Mouse (Mus musculus) urinary bladder, postnatal 10 days (tissue): ENCODE data around the gene Nfix.

ENCODE experiments used
- DNase-seq: peaks from one replicate; pipeline ENCODE4 v3.0.0; 2022; ENCODE audit warnings: low spot score

Gene Nfix

GRCm38 (mm10) chr8:84781686-84782505, 18.2 kb downstream of the Nfix start:
- DNase-seq = no peak

- no peak for DNase-seq
These were observed 19.0 kb downstream of the Nfix start for GRCm38 (mm10) chr8:84780949-84781680.

- no peak for DNase-seq
These were observed 20.0 kb downstream of the Nfix start for GRCm38 (mm10) chr8:84780225-84780555.

- DNase-seq = no peak
These were observed 20.5 kb downstream of the Nfix start for GRCm38 (mm10) chr8:84779519-84780224.

GRCm38 (mm10) chr8:84778638-84779380, 21.3 kb downstream of the Nfix start:
- DNase-seq = no peak

GRCm38 (mm10) chr8:84777899-84778637, 22.1 kb downstream of the Nfix start:
- no peak for DNase-seq

- no peak for DNase-seq
These were observed 23.6 kb downstream of the Nfix start for GRCm38 (mm10) chr8:84776569-84776968.

- no peak for DNase-seq
These were observed 24.5 kb downstream of the Nfix start for GRCm38 (mm10) chr8:84775621-84776113.

- no peak for DNase-seq
These were observed 25.0 kb downstream of the Nfix start for GRCm38 (mm10) chr8:84775105-84775591.

- no peak for DNase-seq
These were observed 25.7 kb downstream of the Nfix start for GRCm38 (mm10) chr8:84774473-84774911.

GRCm38 (mm10) chr8:84773833-84774232, 26.3 kb downstream of the Nfix start:
- DNase-seq = peak; percentile 56

GRCm38 (mm10) chr8:84773304-84773703, 26.8 kb downstream of the Nfix start:
- DNase-seq = no peak

GRCm38 (mm10) chr8:84772628-84773027, 27.5 kb downstream of the Nfix start:
- no peak for DNase-seq

- DNase-seq = no peak
These were observed 28.2 kb downstream of the Nfix start for GRCm38 (mm10) chr8:84771941-84772378.

- no peak for DNase-seq
These were observed 29.0 kb downstream of the Nfix start for GRCm38 (mm10) chr8:84771000-84771687.

- no peak for DNase-seq
These were observed 29.8 kb downstream of the Nfix start for GRCm38 (mm10) chr8:84770100-84770953.

- DNase-seq = no peak
These were observed 30.8 kb downstream of the Nfix start for GRCm38 (mm10) chr8:84769324-84769723.

GRCm38 (mm10) chr8:84768343-84769095, 31.6 kb downstream of the Nfix start:
- DNase-seq = no peak

GRCm38 (mm10) chr8:84767221-84767620, 32.9 kb downstream of the Nfix start:
- no peak for DNase-seq
